Mouse (Mus musculus) heart, embryonic 12.5 days (tissue): ENCODE measurements around the gene Cdca4. TPM values are rescaled to one million over a fixed set of nuclear protein-coding genes. Genes with fewer than 3 reads are reported as not detected.
A peak's percentile ranks its signal among the peaks of the same experiment; 100 is the strongest.

Experiments used
- ATAC-seq: fragments of 200-750 bp; cut with Nextera tagmentation; 2 replicates; pipeline ENCODE4 v1.8.0; 2017; ENCODE audit warnings: moderate TSS enrichment, moderate library complexity; ENCODE audit not compliant: insufficient number of reproducible peaks, low FRiP score
- H3K27ac ChIP-seq: fragments of 300-500 bp; sonication (generic); 2 replicates; pipeline ENCODE4 v1.5.1; 2016; ENCODE audit warnings: mild to moderate bottlenecking, moderate library complexity; ENCODE audit not compliant: poor library complexity, severe bottlenecking
- H3K27me3 ChIP-seq: fragments of 300-500 bp; sonication (generic); replicated peaks from 2 replicates; pipeline ENCODE4 v1.6.1; 2016; ENCODE audit warnings: mild to moderate bottlenecking, moderate library complexity
- H3K36me3 ChIP-seq: fragments of 300-500 bp; sonication (generic); 2 replicates; pipeline ENCODE4 v1.6.1; 2016; ENCODE audit warnings: mild to moderate bottlenecking, moderate library complexity
- H3K4me1 ChIP-seq: fragments of 300-500 bp; sonication (generic); replicated peaks from 2 replicates; pipeline ENCODE4 v1.6.1; 2016; ENCODE audit warnings: mild to moderate bottlenecking
- H3K4me2 ChIP-seq: fragments of 300-500 bp; sonication (generic); 2 replicates; pipeline ENCODE4 v1.6.1; 2016; ENCODE audit warnings: mild to moderate bottlenecking, moderate library complexity
- H3K4me3 ChIP-seq: fragments of 300-500 bp; sonication (generic); 2 replicates; pipeline ENCODE4 v1.5.1; 2016; ENCODE audit warnings: mild to moderate bottlenecking
- H3K9ac ChIP-seq: fragments of 300-500 bp; sonication (generic); 2 replicates; pipeline ENCODE4 v1.6.1; 2016; ENCODE audit warnings: mild to moderate bottlenecking, moderate library complexity
- H3K9me3 ChIP-seq: fragments of 300-500 bp; sonication (generic); replicated peaks from 2 replicates; pipeline ENCODE4 v1.6.1; 2016; ENCODE audit warnings: mild to moderate bottlenecking, moderate library complexity
- WGBS: fragments of 180-500 bp; shearing (Covaris S2); methylation state at CpG from one replicate; pipeline ENCODE4 v1.1.7; 2016; 5-methylcytosine and 5-hydroxymethylcytosine counted together
- polyA plus RNA-seq: library from polyadenylated mRNA; unstranded; fragments of >200 nt; fragmentation: Nextera tagmentation; extraction: Ambion mirVana; gene quantifications from 2 replicates; pipeline ENCODE4 v1.2.1, GENCODE M21; 2016

Cdca4 gene
- 47.2 and 49.2 TPM in 2 replicates for polyA plus RNA-seq

DNA sequence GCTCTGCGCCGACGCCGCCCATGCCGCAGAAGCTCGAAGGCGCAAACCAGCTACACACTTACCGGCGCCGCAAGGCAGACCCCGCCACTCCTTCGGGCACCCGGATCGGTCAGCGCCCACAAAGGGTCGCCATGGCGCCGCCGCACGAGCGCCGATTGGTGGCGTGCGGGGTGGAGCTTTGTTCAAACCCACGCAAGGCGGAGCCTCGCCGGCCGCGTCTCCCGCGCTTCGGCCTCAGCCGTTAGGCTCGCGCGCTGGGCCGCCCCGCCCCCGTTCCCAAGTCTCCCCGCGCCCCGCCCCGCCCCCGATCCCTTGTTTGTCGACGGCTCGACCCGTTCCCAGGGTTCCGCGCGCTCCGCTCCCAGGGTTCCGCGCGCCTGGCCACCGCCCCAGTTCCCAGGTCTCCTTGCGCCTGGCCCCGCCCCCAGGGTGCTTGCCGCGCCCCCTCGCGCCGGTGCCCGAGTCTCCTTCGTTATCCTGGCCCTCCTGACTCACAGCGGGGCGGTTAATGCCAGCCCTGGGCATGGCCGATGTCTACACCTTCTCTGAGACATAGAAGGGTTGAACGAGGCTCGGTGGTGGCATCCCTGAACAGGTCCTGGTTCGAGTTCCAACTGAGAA is at the start of gene Cdca4:
Gene Cdca4 (minus strand): TSS at position 180 of the 621 bp plus-strand sequence.
- Histone ChIP-seq H3K36me3 (peaks cover 46% of the 10 kb centered on the region), H3K9me3 (no peaks in the 10 kb centered on the region), H3K9ac (peak within 1 kb of the TSS; percentile 98), H3K4me1 (peaks cover 42% of the 10 kb centered on the region), H3K27ac (peak within 1 kb of the TSS; percentile 94), H3K27me3 (no peaks in the 10 kb centered on the region), H3K4me2 (peak within 1 kb of the TSS; percentile 88), H3K4me3 (peak within 1 kb of the TSS; percentile 96)
- peak; percentile 97 for ATAC-seq
- under 1% methylated on average over 63 of the region's 72 CpGs for WGBS

DNA sequence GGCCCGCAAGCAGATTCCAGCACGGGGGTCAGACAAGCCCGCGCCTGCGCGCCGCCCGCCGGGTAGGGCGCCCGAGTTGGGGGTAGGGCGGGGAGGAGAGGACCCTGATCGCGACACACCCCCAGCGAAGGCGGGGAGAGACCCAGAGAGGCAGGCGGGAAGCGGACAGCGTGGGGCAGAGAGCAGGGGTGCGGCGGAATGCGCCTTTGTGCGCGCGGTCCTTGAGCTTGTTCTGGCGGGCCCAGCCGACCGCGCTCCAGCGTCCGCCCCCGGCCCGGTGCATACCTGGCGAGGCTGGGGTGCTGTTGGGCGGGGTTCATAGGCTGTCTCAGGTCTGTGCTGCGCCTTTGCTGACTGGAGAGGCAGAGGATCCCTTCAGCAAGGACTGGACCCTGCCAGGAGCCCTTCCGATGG is 48.4 kb upstream of the Cdca4 start:
- under 1% methylated on average over 35 of the region's 37 CpGs for WGBS
- no peak for ATAC-seq
- H3K27ac ChIP-seq: no peak overlapping the region

DNA sequence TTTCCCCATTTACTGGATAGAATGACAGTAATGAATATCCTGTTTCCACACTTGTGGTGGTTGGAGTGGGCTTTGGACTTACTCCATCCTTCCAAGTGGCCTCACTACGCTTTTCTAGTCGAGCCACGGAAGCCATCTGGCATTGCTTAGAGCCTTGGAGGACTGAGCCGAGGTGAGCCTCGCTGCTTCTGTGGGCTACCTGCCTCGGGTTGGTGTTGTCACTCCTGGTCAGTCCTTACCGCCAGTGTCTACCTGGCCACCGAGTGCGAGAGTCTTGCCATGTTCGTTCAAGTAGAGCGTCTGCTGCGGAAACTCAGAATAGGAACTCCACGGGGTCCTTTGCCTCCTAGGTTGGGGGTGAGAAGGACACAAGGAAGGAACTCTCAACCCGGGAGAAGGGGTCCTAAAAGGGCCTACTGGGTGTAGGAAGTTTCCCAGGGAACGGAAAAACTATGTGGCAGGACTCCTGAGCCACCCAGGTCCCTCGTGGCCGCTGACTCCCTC is 47.9 kb upstream of the Cdca4 start:
- Histone ChIP-seq H3K4me2 (peak overlapping the region; percentile 79), H3K4me3 (peak overlapping the region; percentile 46), H3K27me3 (peaks cover 89% of the 10 kb centered on the region), H3K4me1 (peaks cover 36% of the 10 kb centered on the region), H3K9me3 (no peaks in the 10 kb centered on the region), H3K9ac (peak overlapping the region; percentile 52), H3K36me3 (no peaks in the 10 kb centered on the region), H3K27ac (no peak overlapping the region)
- no peak for ATAC-seq
- WGBS: 5% methylated on average over 17 of the region's 17 CpGs

More for the DNA sequence above, 48.4 kb upstream of the Cdca4 start:
- H3K4me3 ChIP-seq: peak overlapping the region; percentile 46
- H3K9ac ChIP-seq: peak overlapping the region; percentile 52
- no peaks in the 10 kb centered on the region for H3K36me3 ChIP-seq
- H3K4me2 ChIP-seq: peak overlapping the region; percentile 79
- no peaks in the 10 kb centered on the region for H3K9me3 ChIP-seq
- H3K4me1 ChIP-seq: peaks cover 36% of the 10 kb centered on the region
- peaks cover 85% of the 10 kb centered on the region for H3K27me3 ChIP-seq

DNA sequence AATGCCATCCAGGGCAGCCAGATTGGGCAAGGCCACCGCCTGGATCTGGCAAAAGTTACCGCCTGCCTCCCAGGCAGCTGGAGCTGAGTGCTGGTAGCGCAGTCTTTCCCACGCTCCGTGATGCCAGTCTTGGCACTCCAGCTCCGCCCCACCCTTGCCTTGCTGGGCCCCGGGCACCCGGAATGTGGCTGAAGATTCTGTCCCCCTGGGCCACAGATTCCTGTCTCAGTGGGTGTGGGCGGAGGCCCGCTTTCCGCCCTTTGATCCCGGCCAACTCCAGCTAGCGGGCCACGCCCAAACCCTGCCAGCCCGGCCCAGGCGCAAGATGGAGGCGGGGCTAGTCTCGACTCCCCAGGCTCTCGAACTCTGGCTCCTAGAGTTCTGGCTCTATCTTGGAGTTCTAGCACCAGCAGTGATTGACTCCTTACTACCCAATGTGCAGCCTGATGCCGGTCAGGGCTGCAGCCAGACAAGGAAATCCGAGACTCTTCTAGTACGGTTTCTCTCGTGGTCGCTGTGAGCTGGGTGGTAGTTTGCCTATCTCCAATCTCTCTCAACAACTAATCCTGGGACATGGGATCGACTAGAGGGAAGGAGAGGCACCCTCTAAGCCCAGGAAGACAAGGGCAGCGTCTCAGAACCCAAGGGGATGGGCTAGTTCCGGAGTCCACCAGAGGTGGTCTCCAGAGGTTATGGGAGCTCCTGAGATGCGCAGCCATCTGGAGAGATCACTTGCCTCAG is 47.3 kb upstream of the Cdca4 start:
- Histone ChIP-seq H3K9ac (peak overlapping the region; percentile 37; the same call in 1 of the 2 replicates), H3K27ac (no peak overlapping the region), H3K9me3 (no peaks in the 10 kb centered on the region), H3K36me3 (no peaks in the 10 kb centered on the region), H3K4me1 (peaks cover 36% of the 10 kb centered on the region), H3K27me3 (peaks cover 95% of the 10 kb centered on the region), H3K4me2 (peak overlapping the region; percentile 79), H3K4me3 (peak overlapping the region; percentile 46)
- ATAC-seq: 0 out of 2 replicates have a peak, but pooled peaks have one; percentile 40
- 6% methylated on average over 28 of the region's 28 CpGs for WGBS

DNA sequence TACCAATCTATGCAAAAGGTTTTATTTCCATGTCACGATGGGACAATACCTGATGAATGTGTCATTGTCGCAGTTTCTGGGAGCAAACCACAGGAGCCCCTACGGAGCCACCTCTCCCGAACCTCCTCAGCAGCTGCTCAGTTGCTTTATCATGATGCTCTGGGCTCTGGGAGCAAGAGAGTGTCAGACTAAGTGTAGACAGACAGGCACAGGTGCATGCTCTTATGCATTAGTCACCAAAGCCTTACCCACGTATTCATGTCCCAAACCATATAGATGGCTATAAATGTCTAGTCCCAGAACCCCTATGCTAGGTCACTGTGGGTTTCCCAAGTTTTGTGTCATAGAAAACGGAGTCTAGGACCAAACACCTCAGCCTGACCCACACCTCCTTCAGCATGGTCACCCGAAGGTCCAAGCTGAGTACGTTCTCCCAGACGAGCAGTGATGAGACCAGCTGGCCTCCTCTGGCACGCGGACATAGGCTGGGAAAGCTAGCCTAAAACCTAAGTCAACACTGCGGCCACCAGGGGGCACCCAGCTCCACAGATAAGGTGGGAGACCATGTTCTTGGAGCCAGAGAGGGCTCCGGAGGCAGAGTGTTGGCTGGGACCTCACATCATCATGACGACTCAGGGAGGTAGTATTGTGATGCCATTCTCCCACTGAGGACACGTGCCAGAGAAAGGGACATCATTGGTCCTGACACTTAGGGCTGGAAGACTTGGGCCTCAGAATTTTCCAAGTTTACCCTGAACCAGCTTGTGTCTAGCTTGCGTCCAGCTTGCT is 46.2 kb upstream of the Cdca4 start:
- Histone ChIP-seq H3K27ac (no peak overlapping the region), H3K36me3 (no peaks in the 10 kb centered on the region), H3K27me3 (peaks cover 96% of the 10 kb centered on the region), H3K4me3 (no peak overlapping the region), H3K9me3 (no peaks in the 10 kb centered on the region), H3K4me1 (peaks cover 40% of the 10 kb centered on the region), H3K9ac (no peak overlapping the region), H3K4me2 (no peak overlapping the region)
- ATAC-seq: peak; percentile 30; the same call in 1 of the 2 replicates
- WGBS: 23% methylated on average over 16 of the region's 16 CpGs

DNA sequence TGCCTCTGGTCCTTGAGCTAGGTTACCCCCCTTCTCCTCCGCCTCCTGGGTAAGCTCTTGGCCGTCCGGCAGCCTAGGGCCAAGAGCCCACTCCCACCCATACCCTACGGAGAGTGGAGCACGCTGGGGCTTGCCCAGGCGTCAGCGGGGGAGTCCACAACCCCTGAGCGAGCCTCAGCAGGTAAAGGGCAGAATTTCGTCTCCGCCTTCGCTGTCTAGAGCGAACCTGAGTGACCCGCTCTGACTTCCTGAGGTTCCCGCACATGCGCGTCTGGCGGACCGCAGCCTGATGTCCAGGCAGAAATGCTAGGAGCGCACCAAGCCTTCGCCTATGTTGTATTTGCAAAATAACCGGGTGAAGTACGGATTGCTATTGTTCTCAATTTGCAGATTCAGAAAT is 45.0 kb upstream of the Cdca4 start:
- Histone ChIP-seq H3K4me3 (peak overlapping the region; percentile 32), H3K27ac (no peak overlapping the region), H3K4me1 (peaks cover 49% of the 10 kb centered on the region), H3K36me3 (no peaks in the 10 kb centered on the region), H3K9ac (peak overlapping the region; percentile 56; the same call in 1 of the 2 replicates), H3K9me3 (no peaks in the 10 kb centered on the region), H3K4me2 (peak overlapping the region; percentile 56), H3K27me3 (peaks cover 88% of the 10 kb centered on the region)
- 17% methylated on average over 22 of the region's 22 CpGs for WGBS
- no peak for ATAC-seq

DNA sequence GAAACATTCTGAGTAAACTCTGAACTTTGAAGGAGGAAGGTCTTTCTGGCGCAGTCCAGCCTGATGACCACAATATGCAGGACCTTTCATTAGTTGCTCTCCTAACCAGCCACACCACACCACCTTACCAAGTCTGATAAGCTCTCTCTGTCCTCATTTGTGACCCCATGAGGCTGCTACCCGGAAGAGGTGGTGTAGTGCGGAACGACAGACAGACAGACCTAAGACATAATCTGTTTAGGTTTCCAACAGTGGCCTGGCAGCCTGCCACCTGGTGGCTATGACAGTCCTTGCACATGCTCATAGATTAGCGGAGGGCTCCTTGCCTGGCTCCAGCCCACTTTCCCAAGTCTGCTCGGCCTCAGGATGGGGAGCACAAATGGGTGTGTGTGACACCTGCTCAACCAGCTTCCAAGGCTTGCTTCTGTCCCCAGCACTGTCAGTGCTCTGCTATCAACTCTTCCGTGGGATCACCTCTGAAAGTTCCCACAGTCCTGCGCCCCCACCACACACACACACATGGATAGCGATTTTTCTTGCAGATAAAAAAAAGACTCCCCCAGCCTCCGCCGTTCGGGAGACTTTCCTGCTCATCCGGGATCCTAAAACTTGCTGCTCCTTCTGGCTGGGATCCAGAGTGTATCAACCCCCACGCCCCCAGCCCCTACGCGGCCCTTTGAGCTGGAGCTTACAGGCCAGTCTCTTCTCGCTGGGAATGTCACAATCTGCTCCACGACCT is 44.4 kb upstream of the Cdca4 start:
- Histone ChIP-seq H3K9me3 (no peaks in the 10 kb centered on the region), H3K4me3 (peak overlapping the region; percentile 32), H3K36me3 (no peaks in the 10 kb centered on the region), H3K4me1 (peaks cover 49% of the 10 kb centered on the region), H3K27me3 (peaks cover 88% of the 10 kb centered on the region), H3K4me2 (peak overlapping the region; percentile 56), H3K27ac (no peak overlapping the region), H3K9ac (peak overlapping the region; percentile 56; the same call in 1 of the 2 replicates)
- WGBS: 19% methylated on average over 18 of the region's 18 CpGs
- ATAC-seq: no peak

DNA sequence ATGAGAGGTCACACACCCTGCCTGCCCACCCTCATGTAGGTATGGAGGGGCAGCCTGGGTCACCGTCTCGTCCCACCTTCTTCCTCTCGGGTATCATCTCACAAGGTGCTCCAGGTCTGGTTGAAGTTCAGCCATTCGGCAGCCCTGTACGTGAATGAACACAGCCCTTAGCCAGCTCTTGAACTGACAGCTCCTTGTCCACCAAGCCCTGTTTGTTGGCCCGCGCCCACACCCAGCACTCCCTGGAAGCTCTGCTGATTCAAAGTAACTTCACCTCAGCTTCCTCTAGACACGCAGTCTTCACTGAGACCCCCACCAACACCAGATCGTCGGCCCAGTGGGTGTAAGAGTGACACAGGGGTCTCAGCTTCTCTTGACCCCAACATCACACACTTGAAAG is 43.8 kb upstream of the Cdca4 start:
- Histone ChIP-seq H3K9ac (no peak overlapping the region), H3K4me1 (peaks cover 48% of the 10 kb centered on the region), H3K4me2 (no peak overlapping the region), H3K27ac (no peak overlapping the region), H3K36me3 (no peaks in the 10 kb centered on the region), H3K9me3 (no peaks in the 10 kb centered on the region), H3K27me3 (peaks cover 85% of the 10 kb centered on the region), H3K4me3 (no peak overlapping the region)
- 78% methylated on average over 10 of the region's 10 CpGs for WGBS
- ATAC-seq: no peak

DNA sequence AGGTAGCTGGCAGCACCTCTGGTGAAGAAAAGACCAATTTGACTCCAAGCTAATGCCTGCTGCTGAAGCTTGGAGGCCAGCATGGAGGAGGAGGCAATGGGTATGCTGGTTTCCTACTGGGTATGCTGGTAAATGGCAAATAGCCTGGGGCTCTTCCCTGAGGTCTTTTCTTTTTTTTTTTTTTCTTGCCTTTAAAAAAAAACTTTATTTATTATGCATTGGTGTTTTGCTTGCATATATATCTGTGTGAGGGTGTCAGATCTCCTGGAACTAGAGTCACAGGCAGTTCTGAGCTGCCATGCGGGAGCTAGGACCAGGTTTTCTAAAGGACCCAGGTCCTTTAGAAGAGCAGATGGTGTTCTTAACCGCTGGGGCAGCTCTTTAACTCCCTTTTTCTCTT is 42.0 kb upstream of the Cdca4 start:
- H3K27me3 ChIP-seq: peaks cover 72% of the 10 kb centered on the region

DNA sequence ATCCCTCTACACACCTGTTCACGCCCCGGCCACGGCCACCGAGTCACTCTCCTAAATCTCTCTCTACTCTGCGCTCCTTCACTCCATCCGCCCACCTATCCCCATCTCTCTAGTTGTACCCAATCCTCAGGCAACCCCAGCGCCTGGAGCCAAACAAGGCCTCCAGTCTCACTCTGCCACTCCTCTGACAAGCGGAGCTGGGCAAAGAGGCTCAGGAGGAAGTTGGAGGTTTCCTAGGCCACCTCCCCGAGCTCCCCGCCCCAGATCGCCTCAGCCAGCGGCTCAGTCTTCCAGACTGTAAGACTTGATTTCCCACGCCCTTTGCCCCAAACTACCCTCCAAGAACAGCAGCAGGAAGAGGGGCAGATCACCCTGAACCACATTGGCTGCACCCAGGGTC is 41.6 kb upstream of the Cdca4 start:
- Histone ChIP-seq H3K9me3 (no peaks in the 10 kb centered on the region), H3K27ac (no peak overlapping the region), H3K36me3 (no peaks in the 10 kb centered on the region), H3K4me1 (peaks cover 26% of the 10 kb centered on the region), H3K27me3 (peaks cover 67% of the 10 kb centered on the region), H3K9ac (no peak overlapping the region), H3K4me3 (no peak overlapping the region), H3K4me2 (no peak overlapping the region)
- 48% methylated on average over 13 of the region's 13 CpGs for WGBS
- no peak for ATAC-seq

More for the DNA sequence above, 42.0 kb upstream of the Cdca4 start:
- Histone ChIP-seq H3K9ac (no peak overlapping the region), H3K36me3 (no peaks in the 10 kb centered on the region), H3K27ac (no peak overlapping the region), H3K9me3 (no peaks in the 10 kb centered on the region), H3K4me2 (no peak overlapping the region), H3K4me1 (peaks cover 31% of the 10 kb centered on the region), H3K4me3 (no peak overlapping the region)
- ATAC-seq: no peak
- 80% methylated on average over 2 of the region's 2 CpGs for WGBS
